Mouse (Mus musculus): ENCODE measurements around the gene Gm11568. TPM values are rescaled to one million over a fixed set of nuclear protein-coding genes. Genes with fewer than 3 reads are reported as not detected.
"Not testable (repeated sequence)": the region's sequence is repeated elsewhere in the genome, so short reads cannot be mapped to it uniquely, and the experiment has no call there.

Gm11568 gene
- not detected for total RNA-seq (2021)
- polyA plus RNA-seq (2012; rRNA removed), result not detected in 2 replicates
- long read RNA-seq, result 0 reads

DNA sequence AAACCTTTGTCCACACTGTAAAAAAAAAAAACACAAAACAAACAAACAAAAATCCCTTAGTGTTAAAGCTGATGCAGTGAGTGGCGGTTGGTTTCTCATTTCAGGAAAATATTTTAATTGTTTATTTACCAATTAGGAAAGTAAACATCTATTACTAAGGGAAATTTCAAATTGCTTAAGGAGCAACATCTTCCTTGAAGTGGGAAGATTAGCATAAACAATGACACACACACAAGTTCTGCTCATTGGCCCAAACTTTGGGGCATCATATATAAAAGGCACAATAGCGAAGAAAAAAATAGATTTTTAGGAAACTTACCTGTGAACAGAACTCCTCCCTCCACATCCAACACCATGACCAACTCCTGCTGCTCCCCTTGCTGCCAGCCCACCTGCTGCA lies at the start of gene Gm11568:
Gene Gm11568 (plus strand): TSS at position 301 of the 400 bp plus-strand sequence.
- no peak for DNase-seq

DNA sequence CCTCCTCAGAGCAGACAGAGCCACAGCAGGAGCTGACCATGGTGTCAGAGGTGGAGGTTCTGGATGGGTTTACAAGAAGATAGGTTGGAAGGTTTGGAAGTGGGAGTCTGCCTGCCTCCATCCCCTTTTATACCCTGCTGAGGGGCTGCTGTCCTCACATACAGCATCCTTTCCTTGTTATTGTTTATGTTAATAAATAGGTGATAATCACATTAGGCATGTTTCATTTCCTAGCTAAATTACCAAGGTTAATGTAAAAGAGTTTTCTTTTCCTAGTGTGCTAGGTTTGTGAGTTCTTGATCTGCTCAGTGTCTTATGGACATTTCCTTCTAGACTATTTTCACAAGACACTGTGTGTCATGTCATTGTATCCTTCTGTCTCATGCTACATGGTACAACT lies 47.9 kb upstream of the Gm11568 start, which contains the start of gene Krtap4-13:
Gene Krtap4-13 (minus strand): TSS at position 101 of the 400 bp plus-strand sequence.
- DNase-seq, result not testable (repeated sequence)

DNA sequence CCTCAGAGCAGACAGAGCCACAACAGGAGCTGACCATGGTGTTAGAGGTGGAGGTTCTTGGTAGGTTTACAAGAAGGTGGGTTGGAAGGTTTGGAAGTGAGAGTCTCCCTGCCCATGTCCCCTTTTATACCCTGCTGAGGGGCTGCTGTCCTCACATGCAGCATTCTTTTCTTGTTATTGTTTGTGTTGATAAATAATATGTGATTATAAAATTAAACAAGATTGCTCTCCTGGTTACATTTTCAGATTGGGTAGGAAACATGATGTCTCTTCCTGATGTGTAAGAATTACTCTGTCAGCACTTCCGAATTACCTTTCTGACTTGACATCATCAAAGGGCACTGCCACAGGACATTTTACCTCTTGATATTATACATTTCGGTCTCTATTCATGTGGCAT lies 42.2 kb upstream of the Gm11568 start, which contains the start of gene Gm11564:
Gene Gm11564 (minus strand): TSS at position 101 of the 400 bp plus-strand sequence.
- not testable (repeated sequence) for DNase-seq

DNA sequence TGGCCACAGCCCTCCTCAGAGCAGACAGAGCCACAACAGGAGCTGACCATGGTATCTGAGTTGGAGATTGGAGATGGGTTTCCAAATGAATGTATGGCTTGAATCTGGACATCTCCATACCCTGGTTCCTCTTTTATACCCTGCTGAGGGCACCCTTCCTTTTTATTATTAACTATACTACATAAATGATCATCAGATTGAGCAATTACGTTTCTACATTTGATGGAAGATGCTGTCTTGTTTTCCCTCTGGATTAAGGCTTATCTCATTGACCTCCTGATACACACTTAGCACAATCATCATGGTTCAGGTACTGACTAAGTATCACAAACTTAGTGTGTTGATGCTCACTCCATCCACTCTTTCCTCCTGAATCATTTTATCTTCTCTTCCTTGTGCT lies 19.8 kb upstream of the Gm11568 start, which contains the start of gene 2300003K06Rik:
Gene 2300003K06Rik (minus strand): TSS at position 101 of the 400 bp plus-strand sequence.
- no peak for DNase-seq

GRCm38 (mm10) chr11:99842185-99842584 lies 15.5 kb upstream of the Gm11568 start:
- no peak for DNase-seq

- DNase-seq, result no peak
These were observed 11.0 kb upstream of the Gm11568 start for GRCm38 (mm10) chr11:99846746-99847145.

DNA sequence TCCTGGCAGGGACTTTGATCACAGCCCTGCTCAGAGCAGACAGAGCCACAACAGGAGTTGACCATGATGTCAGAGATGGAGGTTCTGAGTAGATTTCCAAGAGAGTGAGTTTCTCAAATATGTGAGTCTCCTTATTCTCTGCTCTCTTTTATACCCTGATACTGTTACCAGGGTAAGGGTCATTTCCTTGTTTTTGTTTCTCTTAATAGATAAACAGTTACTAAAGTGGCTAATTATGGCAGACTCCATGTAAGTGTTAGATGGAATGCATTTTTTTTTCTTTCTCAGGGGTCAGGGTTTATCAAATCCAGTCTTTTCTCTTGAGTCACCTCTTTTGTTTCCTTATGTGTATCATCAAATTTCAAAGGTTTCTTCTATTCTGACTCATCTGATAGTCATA lies 6.2 kb upstream of the Gm11568 start, which contains the start of gene Krtap4-16:
Gene Krtap4-16 (minus strand): TSS at position 101 of the 400 bp plus-strand sequence.
- no peak for DNase-seq

DNA sequence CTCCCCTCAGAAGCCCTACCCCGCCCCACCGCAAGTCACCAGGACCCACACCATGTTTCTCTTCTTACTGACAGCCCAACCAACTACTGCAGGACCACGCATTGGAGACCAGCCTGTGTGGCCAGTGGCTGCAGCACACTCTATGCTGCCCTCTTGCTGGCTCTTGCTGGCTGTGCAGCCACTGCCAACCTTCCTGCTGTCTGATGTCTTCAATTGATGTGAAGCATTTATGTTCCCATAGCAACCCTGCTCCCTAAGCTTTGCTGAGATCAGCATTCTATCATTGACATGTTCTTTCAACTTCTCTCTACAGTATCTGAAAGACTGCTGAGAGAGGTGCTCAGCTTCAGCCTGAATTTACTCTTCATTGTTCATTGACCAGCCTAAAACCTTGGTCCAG lies 3.6 kb upstream of the Gm11568 start:
- DNase-seq, result peak; percentile 3

DNA sequence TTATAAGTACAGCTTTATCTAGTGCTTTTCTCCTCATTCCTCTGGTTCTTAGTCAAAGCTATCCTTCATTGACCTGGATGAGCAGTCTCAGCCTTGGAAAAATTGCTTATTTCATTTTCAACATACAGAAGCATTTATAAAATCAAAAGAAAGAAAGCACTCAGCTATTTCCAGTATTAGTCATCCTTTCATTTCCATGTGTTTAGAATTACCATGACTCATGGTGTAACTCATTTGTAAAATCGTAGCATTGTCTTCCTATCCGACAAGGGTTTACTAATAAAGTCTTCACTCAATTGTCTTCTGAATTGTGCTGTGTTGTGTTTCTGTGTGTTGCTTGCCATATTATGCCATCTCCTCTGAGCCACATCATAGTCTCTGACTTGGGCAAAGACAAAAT lies 1.0 kb downstream of the Gm11568 start:
- DNase-seq, result no peak

DNA sequence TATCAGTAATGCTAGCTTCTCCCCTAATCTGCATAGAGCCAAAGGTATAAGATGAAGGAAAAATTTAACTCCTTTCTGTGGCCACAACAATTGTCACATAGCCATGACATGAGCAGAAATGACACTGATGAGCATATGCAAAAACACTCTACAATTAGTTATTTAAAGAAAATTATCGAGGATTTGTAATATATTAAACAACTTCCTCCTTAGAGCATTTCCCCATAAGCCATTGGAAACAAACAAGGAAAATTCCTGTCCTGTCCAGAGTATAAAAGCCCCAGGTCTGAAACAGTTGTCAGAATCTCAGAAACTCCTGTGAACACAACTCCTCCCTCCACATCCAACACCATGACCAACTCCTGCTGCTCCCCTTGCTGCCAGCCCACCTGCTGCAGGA lies 6.5 kb downstream of the Gm11568 start, which contains the start of gene Gm11559:
Gene Gm11559 (plus strand): TSS at position 301 of the 400 bp plus-strand sequence.
- not testable (repeated sequence) for DNase-seq

- DNase-seq, result not testable (repeated sequence)
These were observed 15.4 kb downstream of the Gm11568 start, which contains the start of gene Krtap9-1 for GRCm38 (mm10) chr11:99873089-99873488. Gene Krtap9-1, plus strand, starts transcription at chr11:99873389.

DNA sequence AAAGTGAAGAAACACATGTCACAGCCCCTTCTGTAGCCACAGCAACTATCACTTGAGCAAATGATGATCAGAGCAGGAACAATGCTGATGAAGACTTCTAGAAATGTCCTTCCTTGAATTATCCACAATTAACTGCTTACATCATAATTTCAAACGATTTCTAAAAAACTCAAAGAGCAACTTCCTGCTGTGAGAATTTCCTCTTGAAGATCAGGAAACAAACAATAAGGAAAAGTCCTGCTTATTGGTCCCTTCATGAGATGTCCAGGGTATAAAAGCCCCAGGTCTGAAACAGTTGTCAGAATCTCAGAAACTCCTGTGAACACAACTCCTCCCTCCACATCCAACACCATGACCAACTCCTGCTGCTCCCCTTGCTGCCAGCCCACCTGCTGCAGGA lies 21.2 kb downstream of the Gm11568 start, which contains the start of gene Gm11567:
Gene Gm11567 (plus strand): TSS at position 301 of the 400 bp plus-strand sequence.
- DNase-seq, result not testable (repeated sequence)

DNA sequence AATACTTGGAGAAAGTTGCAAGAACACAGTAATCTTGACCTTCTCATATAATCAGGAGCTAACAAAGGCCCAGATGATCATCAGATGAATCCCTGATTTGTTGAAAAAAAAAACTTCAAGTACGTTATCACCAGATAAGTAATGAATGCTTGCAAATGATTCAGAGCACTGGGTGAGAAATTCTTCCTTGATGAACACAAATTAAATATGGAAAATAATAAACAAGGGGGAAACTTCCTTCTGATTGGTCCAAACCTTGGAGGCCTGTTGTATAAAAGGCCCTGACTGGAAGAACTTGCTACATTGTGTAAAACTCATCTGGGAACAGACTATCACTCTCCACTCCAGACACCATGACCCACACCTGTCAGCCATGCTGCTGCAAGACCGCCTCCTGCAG lies 49.9 kb downstream of the Gm11568 start, which contains the start of gene Krtap31-1:
Gene Krtap31-1 (plus strand): TSS at position 301 of the 400 bp plus-strand sequence.
- DNase-seq, result no peak

Other genes with a start within 250 kb of the Gm11568 start
Only the 30 nearest of the 38 such genes appear.
- gene Krtap4-7, start 213.8 kb upstream of the Gm11568 start, total RNA-seq (2021), result not detected
- not detected in 2 replicates for gene Krtap4-7, start 213.8 kb upstream of the Gm11568 start, polyA plus RNA-seq (2012; rRNA removed)
- not detected for gene Gm11555, start 207.7 kb upstream of the Gm11568 start, total RNA-seq (2021)
- not detected in 2 replicates for gene Gm11555, start 207.7 kb upstream of the Gm11568 start, polyA plus RNA-seq (2012; rRNA removed)
- not detected for gene Gm11563, start 199.0 kb upstream of the Gm11568 start, total RNA-seq (2021)
- gene Gm11563, start 199.0 kb upstream of the Gm11568 start, polyA plus RNA-seq (2012; rRNA removed), result not detected in 2 replicates
- gene Krtap4-6, start 192.0 kb upstream of the Gm11568 start, total RNA-seq (2021), result not detected
- not detected in 2 replicates for gene Krtap4-6, start 192.0 kb upstream of the Gm11568 start, polyA plus RNA-seq (2012; rRNA removed)
- not detected for gene Gm14190, start 167.2 kb upstream of the Gm11568 start, total RNA-seq (2021)
- gene Gm14190, start 167.2 kb upstream of the Gm11568 start, polyA plus RNA-seq (2012; rRNA removed), result not detected in 2 replicates
- not detected for gene Gm14180, start 123.6 kb upstream of the Gm11568 start, total RNA-seq (2021)
- not detected in 2 replicates for gene Gm14180, start 123.6 kb upstream of the Gm11568 start, polyA plus RNA-seq (2012; rRNA removed)
- not detected for gene Gm11595, start 85.0 kb upstream of the Gm11568 start, total RNA-seq (2021)
- not detected in 2 replicates for gene Gm11595, start 85.0 kb upstream of the Gm11568 start, polyA plus RNA-seq (2012; rRNA removed)
- not detected for gene Krtap4-8, start 77.2 kb upstream of the Gm11568 start, total RNA-seq (2021)
- not detected in 2 replicates for gene Krtap4-8, start 77.2 kb upstream of the Gm11568 start, polyA plus RNA-seq (2012; rRNA removed)
- gene Krtap4-9, start 72.7 kb upstream of the Gm11568 start, total RNA-seq (2021), result not detected
- not detected in 2 replicates for gene Krtap4-9, start 72.7 kb upstream of the Gm11568 start, polyA plus RNA-seq (2012; rRNA removed)
- gene Gm11596, start 64.5 kb upstream of the Gm11568 start, total RNA-seq (2021), result not detected
- not detected in 2 replicates for gene Gm11596, start 64.5 kb upstream of the Gm11568 start, polyA plus RNA-seq (2012; rRNA removed)
- gene Gm11569, start 59.0 kb upstream of the Gm11568 start, total RNA-seq (2021), result not detected
- gene Gm11569, start 59.0 kb upstream of the Gm11568 start, polyA plus RNA-seq (2012; rRNA removed), result not detected in 2 replicates
- not detected for gene Gm11554, start 53.5 kb upstream of the Gm11568 start, total RNA-seq (2021)
- not detected in 2 replicates for gene Gm11554, start 53.5 kb upstream of the Gm11568 start, polyA plus RNA-seq (2012; rRNA removed)
- gene Krtap4-13, start 48.0 kb upstream of the Gm11568 start, total RNA-seq (2021), result not detected
- gene Krtap4-13, start 48.0 kb upstream of the Gm11568 start, polyA plus RNA-seq (2012; rRNA removed), result not detected in 2 replicates
- not detected for gene Gm11564, start 42.3 kb upstream of the Gm11568 start, total RNA-seq (2021)
- not detected in 2 replicates for gene Gm11564, start 42.3 kb upstream of the Gm11568 start, polyA plus RNA-seq (2012; rRNA removed)
- gene 2300003K06Rik, start 19.9 kb upstream of the Gm11568 start, total RNA-seq (2021), result not detected
- not detected in 2 replicates for gene 2300003K06Rik, start 19.9 kb upstream of the Gm11568 start, polyA plus RNA-seq (2012; rRNA removed)
- gene Krtap4-16, start 6.3 kb upstream of the Gm11568 start, total RNA-seq (2021), result not detected
- gene Krtap4-16, start 6.3 kb upstream of the Gm11568 start, polyA plus RNA-seq (2012; rRNA removed), result not detected in 2 replicates
- gene Gm11559, start 6.6 kb downstream of the Gm11568 start, total RNA-seq (2021), result not detected
- not detected in 2 replicates for gene Gm11559, start 6.6 kb downstream of the Gm11568 start, polyA plus RNA-seq (2012; rRNA removed)
- not detected for gene Krtap9-1, start 15.5 kb downstream of the Gm11568 start, total RNA-seq (2021)
- gene Krtap9-1, start 15.5 kb downstream of the Gm11568 start, polyA plus RNA-seq (2012; rRNA removed), result not detected in 2 replicates
- gene Gm11567, start 21.3 kb downstream of the Gm11568 start, total RNA-seq (2021), result not detected
- not detected in 2 replicates for gene Gm11567, start 21.3 kb downstream of the Gm11568 start, polyA plus RNA-seq (2012; rRNA removed)
- gene Krtap31-1, start 50.0 kb downstream of the Gm11568 start, total RNA-seq (2021), result not detected
- not detected in 2 replicates for gene Krtap31-1, start 50.0 kb downstream of the Gm11568 start, polyA plus RNA-seq (2012; rRNA removed)
- gene Gm11565, start 56.8 kb downstream of the Gm11568 start, total RNA-seq (2021), result not detected
- not detected in 2 replicates for gene Gm11565, start 56.8 kb downstream of the Gm11568 start, polyA plus RNA-seq (2012; rRNA removed)
- not detected for gene Krtap31-2, start 78.4 kb downstream of the Gm11568 start, total RNA-seq (2021)
- not detected in 2 replicates for gene Krtap31-2, start 78.4 kb downstream of the Gm11568 start, polyA plus RNA-seq (2012; rRNA removed)
- gene Krtap9-5, start 90.6 kb downstream of the Gm11568 start, total RNA-seq (2021), result not detected
- gene Krtap9-5, start 90.6 kb downstream of the Gm11568 start, polyA plus RNA-seq (2012; rRNA removed), result not detected in 2 replicates
- gene Krtap29-1, start 121.1 kb downstream of the Gm11568 start, total RNA-seq (2021), result not detected
- not detected in 2 replicates for gene Krtap29-1, start 121.1 kb downstream of the Gm11568 start, polyA plus RNA-seq (2012; rRNA removed)
- gene Krtap16-1, start 128.7 kb downstream of the Gm11568 start, total RNA-seq (2021), result not detected
- gene Krtap16-1, start 128.7 kb downstream of the Gm11568 start, polyA plus RNA-seq (2012; rRNA removed), result not detected in 2 replicates
- not detected for gene Krtap17-1, start 136.1 kb downstream of the Gm11568 start, total RNA-seq (2021)
- gene Krtap17-1, start 136.1 kb downstream of the Gm11568 start, polyA plus RNA-seq (2012; rRNA removed), result not detected in 2 replicates
- gene Krt33a, start 158.3 kb downstream of the Gm11568 start, total RNA-seq (2021), result not detected
- not detected in 2 replicates for gene Krt33a, start 158.3 kb downstream of the Gm11568 start, polyA plus RNA-seq (2012; rRNA removed)
- not detected for gene Krt33b, start 172.0 kb downstream of the Gm11568 start, total RNA-seq (2021)
- not detected in 2 replicates for gene Krt33b, start 172.0 kb downstream of the Gm11568 start, polyA plus RNA-seq (2012; rRNA removed)
- gene Krt34, start 183.6 kb downstream of the Gm11568 start, total RNA-seq (2021), result not detected
- not detected in 2 replicates for gene Krt34, start 183.6 kb downstream of the Gm11568 start, polyA plus RNA-seq (2012; rRNA removed)
- gene Krt31, start 192.6 kb downstream of the Gm11568 start, total RNA-seq (2021), result not detected
- gene Krt31, start 192.6 kb downstream of the Gm11568 start, polyA plus RNA-seq (2012; rRNA removed), result not detected in 2 replicates